Mouse (Mus musculus) MEL-GATA-1-ER (cell line): ENCODE results near the gene Tspo.

Experiments
- DNase-seq: peaks from one replicate; pipeline ENCODE4 v3.0.0-alpha.2; 2012; ENCODE audit warnings: low read depth; ENCODE audit errors: extremely low read depth

Gene Tspo

DNA sequence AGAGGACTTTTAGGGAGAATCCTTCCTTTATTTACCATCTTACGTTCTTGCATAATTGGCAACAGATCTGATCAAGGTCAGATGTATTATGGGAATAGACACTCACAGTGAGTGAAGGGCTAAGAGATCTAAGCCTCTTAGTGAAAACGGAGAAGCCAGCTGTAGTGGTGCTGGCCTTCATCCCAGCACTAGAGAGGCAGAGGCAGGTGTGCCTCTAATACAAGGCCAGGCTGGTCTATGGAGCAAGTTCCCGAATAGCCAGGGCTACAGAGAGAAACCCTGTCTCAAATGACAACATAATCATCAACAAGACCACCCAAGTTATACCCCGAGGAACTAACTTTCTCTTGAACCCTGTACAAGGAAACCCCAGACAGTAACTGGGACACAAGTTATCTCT lies 19.5 kb downstream of the Tspo start:
- DNase-seq: no peak

DNA sequence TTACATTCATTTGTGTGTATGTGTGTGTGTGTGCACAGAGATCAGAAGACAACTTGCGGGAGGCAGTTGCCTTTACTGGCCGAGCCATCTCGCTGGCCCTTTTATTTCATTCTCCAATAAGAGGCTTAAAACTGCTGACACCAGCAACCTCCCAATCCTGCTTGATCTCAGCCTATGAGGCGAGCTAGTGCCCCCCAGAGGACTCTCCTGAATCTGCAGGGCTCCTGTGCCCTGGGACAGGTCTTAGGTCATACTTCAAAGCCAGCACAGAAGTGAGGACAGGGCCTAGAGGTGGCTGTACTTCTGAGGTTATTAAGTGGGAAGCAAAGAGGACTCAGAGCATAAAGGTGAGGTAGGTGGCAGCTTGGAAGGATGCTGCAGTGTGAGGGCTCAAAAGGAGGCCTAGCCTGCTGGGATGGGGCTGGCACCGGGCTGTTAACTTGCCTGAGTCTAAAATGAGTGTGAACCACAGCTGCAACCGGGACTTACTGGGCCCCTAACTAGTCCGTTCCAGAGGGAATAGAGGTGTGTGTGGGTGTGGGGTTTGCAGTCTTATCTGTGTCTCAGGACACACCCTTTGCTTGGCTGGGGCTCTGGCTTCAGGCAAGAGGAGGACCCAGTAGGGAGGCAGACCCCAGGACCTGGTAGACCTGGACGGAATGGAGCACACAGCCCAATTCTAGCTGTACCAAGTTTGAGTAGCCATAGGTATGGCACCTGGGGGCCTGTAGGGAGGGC lies 20.2 kb downstream of the Tspo start:
- DNase-seq: no peak

- DNase-seq: no peak
Measured at GRCm38 (mm10) chr15:83584741-83585220, 21.4 kb downstream of the Tspo start.

GRCm38 (mm10) chr15:83590841-83591240 lies 27.4 kb downstream of the Tspo start:
- no peak for DNase-seq

DNA sequence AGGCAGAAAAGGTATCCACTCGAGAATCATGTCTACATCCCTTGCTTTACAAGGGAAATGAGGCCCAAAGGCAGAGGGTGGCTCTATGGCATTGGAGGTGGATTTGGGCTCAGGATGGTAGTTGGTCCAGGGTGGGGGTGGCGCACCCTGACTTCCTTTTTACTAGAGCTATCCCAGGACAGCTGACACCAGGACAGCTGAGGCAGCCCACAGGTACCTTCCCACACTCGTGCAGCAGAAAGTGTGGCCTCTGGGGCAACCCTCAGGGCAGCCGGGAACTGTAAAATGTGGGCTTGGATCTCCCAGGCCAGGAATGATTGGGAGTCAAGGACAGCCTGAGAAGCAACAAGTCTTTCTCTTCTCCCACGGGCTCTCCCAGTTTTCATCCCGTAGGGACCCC lies 28.4 kb downstream of the Tspo start:
- no peak for DNase-seq

GRCm38 (mm10) chr15:83592260-83593188 lies 29.1 kb downstream of the Tspo start:
- DNase-seq: peak; percentile 46

DNA sequence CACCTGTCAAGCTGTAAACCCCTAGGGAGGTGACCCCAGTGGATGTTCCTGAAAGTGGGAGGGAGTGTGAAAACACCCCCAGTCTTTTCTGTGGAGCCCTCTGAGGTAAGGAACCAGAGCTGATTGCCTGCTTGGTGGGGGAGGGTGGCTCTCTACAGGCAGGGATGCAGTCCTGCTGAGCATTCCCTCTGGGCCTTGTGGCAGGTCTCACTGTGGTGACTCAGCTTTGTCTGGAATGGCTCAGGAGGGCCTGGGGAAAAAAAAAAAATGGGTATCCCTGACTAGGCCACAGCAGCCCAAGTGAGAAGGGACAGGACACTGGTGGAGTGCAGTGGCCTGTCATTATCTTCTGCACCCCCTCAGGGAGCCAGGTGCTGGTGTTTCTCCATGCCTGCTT lies 29.8 kb downstream of the Tspo start:
- DNase-seq: no peak

GRCm38 (mm10) chr15:83593702-83594512 lies 30.5 kb downstream of the Tspo start:
- peak; percentile 69 for DNase-seq

- DNase-seq: peak; percentile 87
Measured at GRCm38 (mm10) chr15:83594513-83595363, 31.3 kb downstream of the Tspo start, which contains the start of gene Ttll12. TSS of gene Ttll12 (minus strand) at chr15:83595157.

- DNase-seq: no peak
Measured at GRCm38 (mm10) chr15:83595364-83595711, 31.9 kb downstream of the Tspo start.

- no peak for DNase-seq
Measured at GRCm38 (mm10) chr15:83596833-83597232, 33.4 kb downstream of the Tspo start.

DNA sequence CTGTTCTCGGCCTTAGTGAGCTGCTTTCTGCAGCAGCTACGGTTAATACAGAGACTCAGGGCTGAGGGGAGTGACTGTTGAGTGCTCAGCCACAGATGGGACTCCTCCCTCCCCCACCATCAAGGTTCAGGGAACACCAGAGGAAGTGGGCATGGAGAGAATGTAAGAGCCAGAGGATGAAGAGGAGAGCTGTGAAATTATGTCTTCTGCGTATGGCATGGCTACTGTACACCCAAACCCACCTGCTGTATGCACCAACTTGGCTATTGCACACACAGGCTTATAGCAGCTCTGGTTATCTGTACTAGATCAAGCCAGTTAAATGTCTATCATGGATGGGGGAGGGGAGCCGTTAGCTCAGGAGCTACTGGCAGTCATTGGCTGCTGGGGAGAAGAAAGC lies 37.8 kb downstream of the Tspo start:
- DNase-seq: no peak

DNA sequence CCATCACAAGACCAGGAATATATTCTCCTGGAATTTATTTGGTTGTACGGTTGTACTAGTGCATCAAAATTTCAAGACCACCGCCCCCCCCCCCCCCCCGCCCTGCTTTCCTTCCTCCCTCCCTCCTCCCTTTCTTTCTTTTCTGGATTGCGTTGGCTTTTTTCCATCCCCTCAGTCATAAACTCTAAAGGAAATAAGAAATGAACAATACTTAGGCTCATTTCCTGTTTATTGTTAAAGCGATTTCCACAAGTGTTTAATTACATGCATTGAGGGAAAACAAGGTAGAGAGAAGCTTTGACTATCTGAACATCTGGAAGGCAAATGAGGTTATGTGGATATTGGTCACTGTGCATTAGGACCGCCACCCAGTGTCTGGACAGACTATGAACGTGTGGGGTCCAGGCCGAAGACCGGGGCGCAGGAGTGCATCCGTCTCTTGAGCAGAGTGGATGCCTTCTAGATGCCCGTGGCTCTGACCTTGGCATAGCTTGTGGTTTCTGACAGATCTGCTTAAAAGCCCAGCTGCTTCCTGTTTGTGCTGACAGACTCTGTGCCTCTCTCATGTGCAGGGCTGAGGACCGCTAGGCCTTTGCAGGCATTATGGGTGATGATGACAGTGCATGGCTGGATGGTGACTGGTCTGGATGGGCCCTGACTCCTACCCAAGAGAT lies 39.1 kb downstream of the Tspo start:
- DNase-seq: no peak

GRCm38 (mm10) chr15:83603046-83603396 lies 39.6 kb downstream of the Tspo start:
- DNase-seq: no peak

DNA sequence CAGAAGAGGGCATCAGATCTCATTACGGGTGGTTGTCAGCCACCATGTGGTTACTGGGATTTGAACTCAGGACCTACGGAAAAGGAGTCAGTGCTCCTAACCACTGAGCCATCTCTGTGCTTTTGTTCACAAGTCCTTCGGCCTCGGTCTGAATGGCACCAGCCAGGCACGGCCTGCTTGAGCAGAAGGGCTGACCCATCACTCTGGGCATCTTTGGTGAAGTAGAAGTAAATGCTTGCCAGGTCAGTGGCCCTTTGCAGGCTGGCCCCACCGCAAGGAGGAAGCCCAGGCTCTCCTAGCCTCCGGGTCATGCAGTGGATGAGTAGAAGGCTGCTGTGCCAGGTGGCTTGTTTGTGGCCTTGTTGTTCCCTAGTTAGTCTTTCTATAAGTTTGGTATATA lies 40.0 kb downstream of the Tspo start:
- no peak for DNase-seq

DNA sequence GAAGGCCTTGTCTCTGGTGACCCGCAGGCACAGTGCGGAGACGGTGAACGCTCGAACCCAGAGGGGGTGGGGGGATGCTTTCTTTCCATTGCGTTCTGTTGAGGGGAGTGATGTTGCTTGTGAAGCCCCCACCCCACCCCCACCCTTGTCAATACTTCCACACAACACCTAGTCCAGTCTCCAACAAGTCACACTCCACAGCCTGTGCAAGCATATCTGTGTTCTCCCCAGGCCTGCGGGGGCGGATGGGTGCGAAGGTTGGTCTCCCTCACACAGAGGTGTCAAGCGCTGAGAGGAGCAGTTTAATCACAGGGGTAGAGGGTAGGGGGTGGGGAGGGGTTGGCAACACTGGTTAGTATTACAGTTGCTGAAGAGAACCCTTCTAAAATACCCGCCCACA lies 42.8 kb downstream of the Tspo start:
- DNase-seq: no peak

GRCm38 (mm10) chr15:83606700-83607099 lies 43.3 kb downstream of the Tspo start:
- no peak for DNase-seq

GRCm38 (mm10) chr15:83607115-83607802 lies 43.9 kb downstream of the Tspo start:
- DNase-seq: peak; percentile 31

DNA sequence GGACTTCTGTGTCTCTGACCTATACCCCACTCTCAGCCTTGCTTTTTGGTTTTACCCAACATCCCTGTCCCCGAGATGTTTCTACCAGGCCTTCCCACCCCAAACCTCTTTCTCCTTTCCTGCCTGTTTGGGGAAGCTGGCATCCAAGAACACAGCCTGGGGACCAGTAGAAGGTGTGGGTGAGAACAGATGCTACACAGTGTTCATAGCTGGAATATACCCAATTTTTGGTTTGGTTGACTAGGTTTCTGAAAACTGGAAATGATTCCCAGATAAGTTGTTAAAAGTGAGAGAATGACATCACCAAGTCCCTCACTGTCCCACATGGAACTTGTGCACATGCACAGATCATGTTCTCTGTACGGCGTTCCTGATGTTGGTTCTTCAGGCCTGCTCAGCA lies 51.9 kb downstream of the Tspo start:
- no peak for DNase-seq
